Mouse (Mus musculus): ENCODE results near the gene 1700019D03Rik. TPM values are rescaled to one million over a fixed set of nuclear protein-coding genes. Genes with fewer than 3 reads are reported as not detected.

Gene 1700019D03Rik
- 3.4 and 7.9 TPM in 2 replicates for polyA plus RNA-seq (2016; fragmentation: Nextera tagmentation; extraction: Ambion mirVana)

- H3K36me3 ChIP-seq, result no peaks in the 10 kb centered on the region
- no peak for DNase-seq (ENCODE audit: low spot score)
- H3K27ac ChIP-seq, result no peak within 1 kb of the TSS
- no peaks in the 10 kb centered on the region for H3K4me1 ChIP-seq (replicated peaks)
- H3K4me3 ChIP-seq, result no peak within 1 kb of the TSS
- H3K27me3 ChIP-seq (ENCODE audit: insufficient read depth, poor library complexity, severe bottlenecking), result no peaks in the 10 kb centered on the region
- 61% methylated on average over 5 of the region's 5 CpGs for WGBS
- H3K9me3 ChIP-seq, result no peaks in the 10 kb centered on the region
Measured at GRCm38 (mm10) chr1:53020079-53020478, at the start of gene 1700019D03Rik. Gene 1700019D03Rik, minus strand, starts transcription at chr1:53020179.

DNA sequence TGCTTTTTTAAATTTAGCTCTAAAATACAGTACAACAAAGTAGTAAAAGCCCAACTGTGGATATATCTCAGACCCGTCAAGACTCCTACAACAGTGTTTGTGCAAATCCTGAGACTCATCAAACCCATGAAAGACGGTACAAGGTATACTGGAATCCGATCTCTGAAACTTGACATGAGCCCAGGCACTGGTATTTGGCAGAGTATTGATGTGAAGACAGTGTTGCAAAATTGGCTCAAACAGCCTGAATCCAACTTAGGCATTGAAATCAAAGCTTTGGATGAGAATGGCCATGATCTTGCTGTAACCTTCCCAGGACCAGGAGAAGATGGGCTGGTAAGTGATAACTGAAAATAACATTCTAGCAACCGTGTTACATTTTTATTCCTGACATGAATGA is 43.9 kb upstream of the 1700019D03Rik start:
- Histone ChIP-seq H3K36me3 (no peaks in the 10 kb centered on the region), H3K27me3 (ENCODE audit: insufficient read depth, poor library complexity, severe bottlenecking) (no peaks in the 10 kb centered on the region), H3K27ac (no peak overlapping the region), H3K9me3 (no peaks in the 10 kb centered on the region), H3K4me3 (no peak overlapping the region), H3K4me1 (replicated peaks) (peaks cover 24% of the 10 kb centered on the region)
- 86% methylated on average over 4 of the region's 4 CpGs for WGBS
- DNase-seq (ENCODE audit: low spot score), result no peak

DNA sequence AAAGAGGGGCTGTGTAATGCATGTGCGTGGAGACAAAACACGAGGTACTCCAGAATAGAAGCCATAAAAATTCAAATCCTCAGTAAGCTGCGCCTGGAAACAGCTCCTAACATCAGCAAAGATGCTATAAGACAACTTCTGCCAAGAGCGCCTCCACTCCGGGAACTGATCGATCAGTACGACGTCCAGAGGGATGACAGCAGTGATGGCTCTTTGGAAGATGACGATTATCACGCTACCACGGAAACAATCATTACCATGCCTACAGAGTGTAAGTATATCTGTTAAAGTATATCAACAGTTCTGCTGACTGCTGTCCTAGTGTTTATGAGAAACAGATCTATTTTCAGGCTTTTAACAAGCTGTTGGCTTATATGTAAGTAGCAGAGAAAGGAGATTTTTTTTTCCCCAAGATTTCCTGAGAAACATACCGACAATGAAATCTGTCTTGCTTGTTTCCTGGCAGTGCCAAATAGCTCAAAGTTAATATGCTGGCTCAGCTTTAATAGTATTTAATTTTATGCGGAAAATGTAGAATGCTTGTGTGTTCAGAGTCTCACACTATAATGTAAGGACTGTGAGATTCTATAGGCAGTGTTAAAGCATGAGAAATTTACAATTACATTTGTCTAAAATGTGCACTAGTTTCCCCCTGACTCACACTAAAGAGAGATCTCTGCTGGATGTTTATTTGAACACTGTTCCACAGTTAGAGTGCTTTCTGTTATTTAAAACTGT is 42.1 kb upstream of the 1700019D03Rik start:
- H3K27me3 ChIP-seq (ENCODE audit: insufficient read depth, poor library complexity, severe bottlenecking), result no peaks in the 10 kb centered on the region
- H3K4me1 ChIP-seq (replicated peaks), result peaks cover 24% of the 10 kb centered on the region
- 71% methylated on average over 13 of the region's 13 CpGs for WGBS
- no peak for DNase-seq (ENCODE audit: low spot score)
- H3K4me3 ChIP-seq, result no peak overlapping the region
- H3K36me3 ChIP-seq, result no peaks in the 10 kb centered on the region
- H3K9me3 ChIP-seq, result no peaks in the 10 kb centered on the region
- no peak overlapping the region for H3K27ac ChIP-seq

DNA sequence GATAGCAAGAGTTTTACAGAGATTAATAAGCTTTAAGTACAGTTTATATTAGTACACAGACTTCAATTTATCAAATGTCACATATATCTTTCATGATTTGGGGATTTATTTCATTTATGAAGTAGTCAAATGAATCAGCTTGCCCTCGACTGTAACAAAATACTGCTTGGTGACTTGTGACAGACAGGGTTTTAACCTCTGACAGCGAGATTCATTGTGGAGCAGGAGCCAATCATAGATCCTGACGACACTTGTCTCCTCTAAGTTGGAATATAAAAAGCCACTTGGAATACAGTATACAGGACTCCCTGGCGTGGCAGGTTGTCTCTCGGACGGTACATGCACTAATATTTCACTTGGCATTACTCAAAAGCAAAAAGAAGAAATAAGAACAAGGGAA is 41.4 kb upstream of the 1700019D03Rik start, which contains the start of gene Mstn:
Gene Mstn, plus strand, starts transcription at position 301 of the 400 bp plus-strand sequence.
- H3K9me3 ChIP-seq, result no peaks in the 10 kb centered on the region
- H3K4me3 ChIP-seq, result no peak within 1 kb of the TSS
- H3K27me3 ChIP-seq (ENCODE audit: insufficient read depth, poor library complexity, severe bottlenecking), result no peaks in the 10 kb centered on the region
- DNase-seq (ENCODE audit: low spot score), result no peak
- peak within 1 kb of the TSS; percentile 76 for H3K27ac ChIP-seq
- no peaks in the 10 kb centered on the region for H3K36me3 ChIP-seq
- 61% methylated on average over 6 of the region's 6 CpGs for WGBS
- peaks cover 24% of the 10 kb centered on the region for H3K4me1 ChIP-seq (replicated peaks)

DNA sequence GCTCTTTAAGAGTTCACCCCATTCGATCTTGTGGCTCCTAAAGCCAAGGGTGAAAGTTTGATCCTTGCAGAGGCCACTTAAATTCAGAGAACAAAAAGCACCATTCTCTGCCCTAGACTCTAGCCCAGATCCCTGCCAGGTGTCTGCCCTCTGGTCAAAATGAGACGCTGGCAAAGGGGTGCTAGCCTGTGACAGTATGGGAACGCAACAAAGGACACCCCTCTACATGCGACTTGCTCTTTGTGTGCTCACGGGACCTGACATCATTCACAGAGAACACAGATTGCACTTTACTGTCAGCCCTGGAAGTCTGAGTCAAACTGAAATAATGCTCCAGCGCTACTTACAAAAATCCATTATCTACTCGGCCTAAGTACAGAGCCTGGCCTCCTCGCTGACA is 40.5 kb upstream of the 1700019D03Rik start:
- peak overlapping the region; percentile 76 for H3K27ac ChIP-seq
- DNase-seq (ENCODE audit: low spot score), result peak; percentile 23
- H3K4me3 ChIP-seq, result no peak overlapping the region
- no peaks in the 10 kb centered on the region for H3K27me3 ChIP-seq (ENCODE audit: insufficient read depth, poor library complexity, severe bottlenecking)
- WGBS, result 61% methylated on average over 8 of the region's 8 CpGs
- no peaks in the 10 kb centered on the region for H3K9me3 ChIP-seq
- no peaks in the 10 kb centered on the region for H3K36me3 ChIP-seq
- H3K4me1 ChIP-seq (replicated peaks), result peaks cover 24% of the 10 kb centered on the region

- H3K9me3 ChIP-seq, result no peaks in the 10 kb centered on the region
- WGBS, result 83% methylated on average over 5 of the region's 5 CpGs
- H3K4me3 ChIP-seq, result no peak overlapping the region
- H3K36me3 ChIP-seq, result no peaks in the 10 kb centered on the region
- no peaks in the 10 kb centered on the region for H3K27me3 ChIP-seq (ENCODE audit: insufficient read depth, poor library complexity, severe bottlenecking)
- peaks cover 24% of the 10 kb centered on the region for H3K4me1 ChIP-seq (replicated peaks)
- no peak overlapping the region for H3K27ac ChIP-seq
- no peak for DNase-seq (ENCODE audit: low spot score)
Measured at GRCm38 (mm10) chr1:53059106-53059505, 39.1 kb upstream of the 1700019D03Rik start.

DNA sequence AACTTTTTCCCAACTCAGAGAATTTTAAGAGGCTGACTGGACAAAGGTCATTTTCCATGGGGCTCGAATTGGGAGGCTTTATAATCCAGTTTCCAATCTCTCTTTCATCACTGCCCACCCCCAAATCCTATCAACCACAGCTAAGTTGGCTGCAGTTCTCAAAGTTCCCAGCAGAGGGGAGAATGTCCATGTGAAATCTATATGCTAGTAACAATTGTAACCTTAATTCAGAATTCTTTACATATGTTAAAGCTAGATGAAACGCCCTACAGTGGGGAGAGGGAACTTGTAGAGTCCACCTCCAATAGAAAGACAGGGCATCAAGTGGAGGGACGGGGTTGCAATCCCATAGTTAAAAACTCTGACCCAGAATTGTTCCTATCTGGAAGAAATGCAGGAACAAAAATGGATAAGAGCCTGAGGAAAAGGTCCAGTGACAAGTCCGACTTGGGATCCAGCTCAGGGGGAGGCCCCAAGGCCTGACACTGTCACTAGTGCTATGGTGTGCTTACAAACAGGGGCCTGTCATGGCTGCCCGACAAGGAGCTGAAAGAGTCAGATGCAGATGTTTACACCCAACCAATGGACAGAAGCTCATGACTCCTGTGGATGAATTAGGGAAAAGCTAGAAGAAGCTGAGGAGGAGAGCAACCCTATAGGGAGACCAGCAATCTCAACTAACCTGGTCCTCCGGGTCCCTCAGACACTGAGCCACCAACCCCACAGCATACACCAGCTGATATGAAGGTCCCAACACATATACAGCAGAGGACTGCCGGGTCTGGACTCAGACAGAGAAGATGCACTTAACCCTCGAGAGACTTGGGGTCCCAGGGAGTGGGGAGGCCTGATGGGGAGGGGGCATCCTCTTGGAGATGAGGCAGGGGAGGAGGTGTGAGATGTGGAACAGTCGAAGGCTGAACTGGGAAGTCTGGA is 33.4 kb upstream of the 1700019D03Rik start:
- Histone ChIP-seq H3K36me3 (no peaks in the 10 kb centered on the region), H3K4me1 (replicated peaks) (no peaks in the 10 kb centered on the region), H3K4me3 (no peak overlapping the region), H3K27ac (no peak overlapping the region), H3K27me3 (ENCODE audit: insufficient read depth, poor library complexity, severe bottlenecking) (no peaks in the 10 kb centered on the region), H3K9me3 (no peaks in the 10 kb centered on the region)
- DNase-seq (ENCODE audit: low spot score), result peak; percentile 60
- 52% methylated on average over 9 of the region's 9 CpGs for WGBS

GRCm38 (mm10) chr1:53049763-53050427 is 29.9 kb upstream of the 1700019D03Rik start:
- 82% methylated on average over 8 of the region's 8 CpGs for WGBS
- no peak overlapping the region for H3K4me3 ChIP-seq
- DNase-seq (ENCODE audit: low spot score), result no peak
- no peaks in the 10 kb centered on the region for H3K27me3 ChIP-seq (ENCODE audit: insufficient read depth, poor library complexity, severe bottlenecking)
- H3K9me3 ChIP-seq, result no peaks in the 10 kb centered on the region
- H3K36me3 ChIP-seq, result no peaks in the 10 kb centered on the region
- H3K27ac ChIP-seq, result no peak overlapping the region
- no peaks in the 10 kb centered on the region for H3K4me1 ChIP-seq (replicated peaks)

- WGBS, result 87% methylated on average over 5 of the region's 5 CpGs
Measured at GRCm38 (mm10) chr1:53037443-53037871, 17.5 kb upstream of the 1700019D03Rik start.

GRCm38 (mm10) chr1:53032550-53032949 is 12.6 kb upstream of the 1700019D03Rik start:
- Histone ChIP-seq H3K4me1 (replicated peaks) (no peaks in the 10 kb centered on the region), H3K4me3 (no peak overlapping the region), H3K27ac (no peak overlapping the region), H3K36me3 (no peaks in the 10 kb centered on the region), H3K9me3 (no peaks in the 10 kb centered on the region), H3K27me3 (ENCODE audit: insufficient read depth, poor library complexity, severe bottlenecking) (no peaks in the 10 kb centered on the region)
- DNase-seq (ENCODE audit: low spot score), result no peak

More at GRCm38 (mm10) chr1:53037443-53037871, 17.5 kb upstream of the 1700019D03Rik start:
- Histone ChIP-seq H3K27ac (no peak overlapping the region), H3K36me3 (no peaks in the 10 kb centered on the region), H3K27me3 (ENCODE audit: insufficient read depth, poor library complexity, severe bottlenecking) (no peaks in the 10 kb centered on the region), H3K4me3 (no peak overlapping the region), H3K4me1 (replicated peaks) (no peaks in the 10 kb centered on the region), H3K9me3 (no peaks in the 10 kb centered on the region)
- no peak for DNase-seq (ENCODE audit: low spot score)

DNA sequence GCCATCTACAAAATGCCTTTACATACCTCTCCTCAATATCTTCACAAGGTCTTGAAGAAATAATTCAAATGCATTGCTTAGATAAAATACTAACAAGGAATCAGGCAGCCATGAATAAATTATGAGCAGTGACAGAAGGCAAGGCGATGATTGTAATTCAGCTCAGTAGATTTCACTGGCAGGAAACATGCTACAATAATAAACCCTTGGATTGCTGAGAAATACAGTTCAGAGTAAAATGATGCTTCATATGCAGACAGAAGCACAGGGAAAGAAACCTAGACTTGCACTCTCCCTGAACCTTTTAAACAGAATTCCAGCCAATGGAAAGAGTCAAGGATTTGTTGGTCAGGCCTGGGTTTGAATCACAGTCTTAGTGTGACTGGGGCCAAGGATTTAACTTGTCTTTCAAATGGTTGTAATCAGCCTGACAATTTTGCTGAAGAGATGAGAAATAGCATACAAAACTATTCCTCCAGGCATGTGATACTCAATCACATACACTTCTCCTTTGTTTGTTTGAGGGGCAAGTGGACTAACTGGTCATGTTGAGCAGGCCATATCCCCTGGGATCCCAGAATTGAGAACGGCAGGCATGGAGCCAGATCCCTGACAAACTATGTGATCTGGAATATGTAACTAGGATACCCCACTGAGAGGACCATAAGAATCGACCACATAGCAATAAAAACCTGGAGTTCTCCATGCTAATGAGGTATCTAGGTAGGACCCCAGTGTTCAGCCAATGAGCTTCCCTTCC is 1.1 kb downstream of the 1700019D03Rik start:
- Histone ChIP-seq H3K4me1 (replicated peaks) (no peaks in the 10 kb centered on the region), H3K36me3 (no peaks in the 10 kb centered on the region), H3K9me3 (no peaks in the 10 kb centered on the region), H3K4me3 (no peak overlapping the region), H3K27ac (no peak overlapping the region), H3K27me3 (ENCODE audit: insufficient read depth, poor library complexity, severe bottlenecking) (no peaks in the 10 kb centered on the region)
- DNase-seq (ENCODE audit: low spot score), result no peak
- WGBS, result 71% methylated on average over 3 of the region's 3 CpGs

- Histone ChIP-seq H3K4me1 (replicated peaks) (no peaks in the 10 kb centered on the region), H3K27me3 (ENCODE audit: insufficient read depth, poor library complexity, severe bottlenecking) (no peaks in the 10 kb centered on the region), H3K36me3 (no peaks in the 10 kb centered on the region), H3K27ac (no peak overlapping the region), H3K4me3 (no peak overlapping the region), H3K9me3 (no peaks in the 10 kb centered on the region)
- no peak for DNase-seq (ENCODE audit: low spot score)
- 62% methylated on average over 5 of the region's 5 CpGs for WGBS
Measured at GRCm38 (mm10) chr1:53015606-53016005, 4.4 kb downstream of the 1700019D03Rik start.
